ENCODE assay signal across 1 mouse cellular context in the genomic region with DNA sequence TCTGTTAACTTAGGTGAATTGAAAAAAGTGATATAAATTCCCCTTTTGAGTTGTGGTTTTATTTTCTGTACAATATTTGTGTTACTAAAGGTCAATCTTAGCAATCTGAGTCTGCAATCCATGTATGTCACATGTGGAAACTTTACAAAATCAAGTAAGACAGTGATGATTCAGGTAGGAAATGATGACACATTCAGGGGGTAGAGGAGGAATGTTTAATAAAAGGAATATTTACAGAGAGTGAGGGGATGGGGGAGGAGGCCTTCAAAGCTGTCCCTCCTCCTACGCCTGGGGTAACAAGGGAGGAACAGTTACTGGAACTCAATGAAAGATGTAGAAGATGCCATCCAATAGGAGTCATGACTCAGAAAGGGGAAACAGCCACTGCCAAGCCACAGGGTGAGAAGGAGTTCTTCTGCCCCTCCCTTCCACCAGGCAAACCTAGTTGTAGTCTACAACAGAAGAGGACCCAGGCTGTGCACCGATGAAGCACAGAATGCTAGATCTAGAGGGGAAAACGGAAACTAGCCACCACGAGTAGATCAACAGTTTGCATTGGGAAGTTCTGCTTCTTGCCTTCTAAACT.
TF ChIP-seq lines count a peak whose summit lies in the region.

No protein-coding gene starts in this region.

TF ChIP-seq in MEL, 35 proteins besides CTCF, POLR2A, EP300 and RAD21 (continued from another document):
- TF ChIP-seq NELFE (IDR thresholded peaks at IDR 0.05; ENCODE audit: low read depth, low read length), result no peak
- no peak for TF ChIP-seq SMC3 (IDR thresholded peaks at IDR 0.05; ENCODE audit: low read depth, low read length)
- no peak for TF ChIP-seq ETS1 (IDR thresholded peaks at IDR 0.05; ENCODE audit: low read depth, low read length)
